Mouse (Mus musculus) spleen, adult 10 weeks (tissue): ENCODE results near the gene Mpst. TPM values are rescaled to one million over a fixed set of nuclear protein-coding genes. Genes with fewer than 3 reads are reported as not detected.

Source experiments
- polyA plus RNA-seq: library from polyadenylated mRNA; stranded (reverse); fragments of 350-450 nt; fragmentation: Illumina TruSeq; extraction: RNeasy Lipid Tissue Mini Kit (QIAGEN cat#74804); gene quantifications from one replicate; pipeline ENCODE4 v1.2.3, GENCODE M21; 2015; ENCODE audit warnings: low replicate concordance; ENCODE audit not compliant: insufficient read depth

The Mpst gene
- polyA plus RNA-seq: 8.1 TPM

GRCm38 (mm10) chr15:78406293-78406934 lies at the start of gene Mpst:
TSS of gene Mpst (plus strand) at chr15:78406416.

GRCm38 (mm10) chr15:78395478-78395962 lies 10.7 kb upstream of the Mpst start, which contains the start of gene Tex33:
TSS of gene Tex33 (minus strand) at chr15:78395912.

GRCm38 (mm10) chr15:78405517-78406211 lies 552 bp upstream of the Mpst start, which contains the start of gene Tst:
TSS of gene Tst (minus strand) at chr15:78405907.

GRCm38 (mm10) chr15:78428391-78429138 lies 22.3 kb downstream of the Mpst start, which contains the start of gene Kctd17:
TSS of gene Kctd17 (plus strand) at chr15:78428564.

Other genes with a start within 250 kb of the Mpst start
- gene Ift27, start 232.3 kb upstream of the Mpst start, polyA plus RNA-seq: 28.0 TPM
- gene Pvalb, start 200.0 kb upstream of the Mpst start, polyA plus RNA-seq: not detected
- 134 TPM for gene Ncf4, start 161.6 kb upstream of the Mpst start, polyA plus RNA-seq
- gene Csf2rb2, start 100.7 kb upstream of the Mpst start, polyA plus RNA-seq: 27.5 TPM
- gene Csf2rb, start 80.7 kb upstream of the Mpst start, polyA plus RNA-seq: 60.7 TPM
- gene Tex33, start 10.5 kb upstream of the Mpst start, polyA plus RNA-seq: not detected
- gene Tst, start 509 bp upstream of the Mpst start, polyA plus RNA-seq: 3.3 TPM
- 10.1 TPM for gene Kctd17, start 22.1 kb downstream of the Mpst start, polyA plus RNA-seq
- not detected for gene Tmprss6, start 62.2 kb downstream of the Mpst start, polyA plus RNA-seq
- gene Il2rb, start 88.9 kb downstream of the Mpst start, polyA plus RNA-seq: 38.7 TPM
- gene C1qtnf6, start 125.0 kb downstream of the Mpst start, polyA plus RNA-seq: 8.9 TPM
- not detected for gene Sstr3, start 138.3 kb downstream of the Mpst start, polyA plus RNA-seq
- gene Rac2, start 166.4 kb downstream of the Mpst start, polyA plus RNA-seq: 232 TPM
- 128 TPM for gene Cyth4, start 190.6 kb downstream of the Mpst start, polyA plus RNA-seq